Mouse (Mus musculus) cerebellum, postnatal 14 days (tissue): ENCODE measurements around the gene Dock9.
"Not testable (repeated sequence)": the region's sequence is repeated elsewhere in the genome, so short reads cannot be mapped to it uniquely, and the experiment has no call there.

Experiments used
- DNase-seq, 2 experiments: peaks; one replicate each; pipeline ENCODE4 v3.0.0; 2021; ENCODE audit warnings: mixed read lengths in 2 of 2

Dock9 gene

GRCm38 (mm10) chr14:121659061-121659824 lies 138.4 kb downstream of the Dock9 start:
- no peak for DNase-seq

GRCm38 (mm10) chr14:121658537-121658936 lies 139.1 kb downstream of the Dock9 start:
- DNase-seq: no peak

- no peak for DNase-seq
Measured at GRCm38 (mm10) chr14:121657633-121658032, 140.0 kb downstream of the Dock9 start.

GRCm38 (mm10) chr14:121656912-121657311 lies 140.7 kb downstream of the Dock9 start:
- no peak for DNase-seq

GRCm38 (mm10) chr14:121654977-121655376 lies 142.7 kb downstream of the Dock9 start:
- DNase-seq: peak in 1 of 2 experiments; percentile 51

- no peak for DNase-seq
Measured at GRCm38 (mm10) chr14:121654416-121654967, 143.1 kb downstream of the Dock9 start.

- DNase-seq: peak in 1 of 2 experiments; percentile 37
Measured at GRCm38 (mm10) chr14:121653717-121654116, 143.9 kb downstream of the Dock9 start.

GRCm38 (mm10) chr14:121653241-121653640 lies 144.4 kb downstream of the Dock9 start:
- DNase-seq: peak; percentile 93 to 94

- DNase-seq: no peak
Measured at GRCm38 (mm10) chr14:121648581-121649060, 149.0 kb downstream of the Dock9 start.

- no peak for DNase-seq
Measured at GRCm38 (mm10) chr14:121647693-121648092, 149.9 kb downstream of the Dock9 start.

GRCm38 (mm10) chr14:121646617-121647016 lies 151.0 kb downstream of the Dock9 start:
- peak; percentile 53 to 68 for DNase-seq

- no peak for DNase-seq
Measured at GRCm38 (mm10) chr14:121644302-121644701, 153.3 kb downstream of the Dock9 start.

- DNase-seq: no peak
Measured at GRCm38 (mm10) chr14:121641271-121641670, 156.4 kb downstream of the Dock9 start.

- peak; percentile 68 to 73 for DNase-seq
Measured at GRCm38 (mm10) chr14:121636935-121637510, 160.6 kb downstream of the Dock9 start.

- DNase-seq: peak; percentile 83 to 90
Measured at GRCm38 (mm10) chr14:121634736-121635430, 162.8 kb downstream of the Dock9 start.

GRCm38 (mm10) chr14:121634093-121634735 lies 163.4 kb downstream of the Dock9 start:
- DNase-seq: peak in 1 of 2 experiments; percentile 50

GRCm38 (mm10) chr14:121631934-121632333 lies 165.7 kb downstream of the Dock9 start:
- no peak for DNase-seq

GRCm38 (mm10) chr14:121626741-121627140 lies 170.9 kb downstream of the Dock9 start:
- peak in 1 of 2 experiments; percentile 26 for DNase-seq

- DNase-seq: not testable (repeated sequence)
Measured at GRCm38 (mm10) chr14:121623996-121624542, 173.6 kb downstream of the Dock9 start.

- DNase-seq: no peak
Measured at GRCm38 (mm10) chr14:121621806-121622205, 175.8 kb downstream of the Dock9 start.

GRCm38 (mm10) chr14:121620567-121620966 lies 177.1 kb downstream of the Dock9 start:
- DNase-seq: no peak

GRCm38 (mm10) chr14:121620157-121620556 lies 177.5 kb downstream of the Dock9 start:
- peak in 1 of 2 experiments; percentile 40 for DNase-seq
